Mouse (Mus musculus) CH12.LX (cell line): ENCODE data around the gene 5730522E02Rik. TPM values are rescaled to one million over a fixed set of nuclear protein-coding genes. Genes with fewer than 3 reads are reported as not detected.

Experiments
- DNase-seq: peaks from one replicate; pipeline ENCODE4 v3.0.0-alpha.2; 2013; ENCODE audit errors: extremely low read depth
- H3K27ac ChIP-seq: 2 replicates; pipeline ENCODE4 v1.5.1; 2012; ENCODE audit warnings: low read depth, mild to moderate bottlenecking, control low read depth, moderate library complexity; ENCODE audit not compliant: insufficient read depth
- H3K27me3 ChIP-seq: replicated peaks from 2 replicates; pipeline ENCODE3; 2012; ENCODE audit warnings: inconsistent platforms
- H3K36me3 ChIP-seq, 2 experiments: replicated peaks in 1 of 2; 2 replicates each; pipeline versions ENCODE3 to v1.6.1; 2012; ENCODE audit warnings: inconsistent platforms in 1 of 2, low read length in 1 of 2, mild to moderate bottlenecking in 1 of 2, mixed read lengths in 1 of 2, moderate library complexity in 1 of 2; ENCODE audit not compliant: control insufficient read depth in 1 of 2, insufficient read depth in 1 of 2
- H3K4me1 ChIP-seq, 2 experiments: 2 replicates each; pipeline ENCODE4 v1.6.1; 2012; ENCODE audit warnings: inconsistent platforms in 1 of 2, moderate library complexity in 1 of 2; ENCODE audit not compliant: insufficient read depth in 2 of 2, control insufficient read depth in 1 of 2
- H3K4me2 ChIP-seq: 2 replicates; pipeline ENCODE4 v1.6.1; 2012; ENCODE audit warnings: low read depth, mild to moderate bottlenecking, control low read depth; ENCODE audit not compliant: poor library complexity, insufficient read depth, severe bottlenecking
- H3K4me3 ChIP-seq, 3 experiments: fragments of 150-350 bp in 1 of 3; sonication (generic) in 1 of 3; replicated peaks in 1 of 3; 2 replicates each; pipeline versions ENCODE3 to v1.5.1; 2011 to 2012; ENCODE audit warnings: low read depth in 2 of 3, low read length in 2 of 3, mild to moderate bottlenecking in 2 of 3, moderate library complexity in 2 of 3, control low read depth in 1 of 3, improper control_type of control experiment in 1 of 3, inconsistent platforms in 1 of 3, mixed read lengths in 1 of 3; ENCODE audit not compliant: poor library complexity in 1 of 3
- H3K79me2 ChIP-seq: replicated peaks from 2 replicates; pipeline ENCODE4 v1.6.1; 2012; ENCODE audit warnings: mild to moderate bottlenecking, moderate library complexity; ENCODE audit not compliant: control insufficient read depth, poor library complexity, insufficient read depth, severe bottlenecking; ENCODE audit errors: extremely low read depth
- H3K9ac ChIP-seq: 2 replicates; pipeline ENCODE4 v1.6.1; 2012; ENCODE audit warnings: low read depth, mild to moderate bottlenecking, control low read depth, moderate library complexity; ENCODE audit not compliant: insufficient read depth
- H3K9me3 ChIP-seq: replicated peaks from 2 replicates; pipeline ENCODE3; 2012; ENCODE audit warnings: low read length, inconsistent platforms, mixed read lengths
- CHD1 ChIP-seq: IDR thresholded peaks from 2 replicates; pipeline ENCODE4 v1.6.1; 2012; ENCODE audit warnings: low read depth, low read length, improper control_type of control experiment, inconsistent platforms
- CHD2 ChIP-seq: IDR thresholded peaks from 2 replicates; pipeline ENCODE4 v1.6.1; 2011; ENCODE audit warnings: low read length, improper control_type of control experiment
- ELF1 ChIP-seq: IDR thresholded peaks from 2 replicates; pipeline ENCODE4 v1.6.1; 2014; ENCODE audit warnings: low read depth, mild to moderate bottlenecking, inconsistent platforms, low read length, improper control_type of control experiment
- ETS1 ChIP-seq: conservative IDR thresholded peaks from 2 replicates; pipeline ENCODE4 v1.6.1; 2012; ENCODE audit warnings: low read depth, mild to moderate bottlenecking, inconsistent platforms, low read length, improper control_type of control experiment, moderate library complexity
- IRF4 ChIP-seq: IDR thresholded peaks from 2 replicates; pipeline ENCODE4 v1.6.1; 2014; ENCODE audit warnings: low read depth, mild to moderate bottlenecking, inconsistent platforms, low read length, improper control_type of control experiment
- JUND ChIP-seq: conservative IDR thresholded peaks from 2 replicates; pipeline ENCODE4 v1.6.1; 2011; ENCODE audit warnings: low read depth, low read length, improper control_type of control experiment
- MXI1 ChIP-seq: IDR thresholded peaks from 2 replicates; pipeline ENCODE4 v1.6.1; 2011; ENCODE audit warnings: mild to moderate bottlenecking, low read depth, low read length, improper control_type of control experiment
- MYC ChIP-seq: IDR thresholded peaks from 2 replicates; pipeline ENCODE4 v1.6.1; 2011; ENCODE audit warnings: low read depth, mild to moderate bottlenecking, improper control_type of control experiment, low read length
- NRF1 ChIP-seq: IDR thresholded peaks from 2 replicates; pipeline ENCODE4 v1.6.1; 2014; ENCODE audit warnings: low read depth, mild to moderate bottlenecking, inconsistent platforms, low read length, improper control_type of control experiment, moderate library complexity
- POLR2A ChIP-seq: IDR thresholded peaks from 2 replicates; pipeline ENCODE4 v1.6.1; 2011; ENCODE audit warnings: low read depth, mild to moderate bottlenecking, improper control_type of control experiment, low read length
- RAD21 ChIP-seq: IDR thresholded peaks from 2 replicates; pipeline ENCODE4 v1.6.1; 2011; ENCODE audit warnings: low read depth, mild to moderate bottlenecking, low read length, improper control_type of control experiment, moderate library complexity
- SIN3A ChIP-seq: IDR thresholded peaks from 2 replicates; pipeline ENCODE4 v1.6.1; 2012; ENCODE audit warnings: low read length, improper control_type of control experiment, inconsistent platforms
- TBP ChIP-seq: conservative IDR thresholded peaks from 2 replicates; pipeline ENCODE4 v1.6.1; 2011; ENCODE audit warnings: low read depth, low read length, improper control_type of control experiment
- USF1 ChIP-seq: IDR thresholded peaks from 2 replicates; pipeline ENCODE4 v1.6.1; 2014; ENCODE audit warnings: low read depth, mild to moderate bottlenecking, inconsistent platforms, low read length, improper control_type of control experiment
- dilution Hi-C: fragments of 300-500 bp; cut with MboI; formaldehyde crosslinking; loops from 2 replicates; pipeline ENCODE4 v1.14.3; 2020; ENCODE audit warnings: low sequenced_read_pairs; ENCODE audit not compliant: extremely low pct_unique_long_range_greater_than_20kb, extremely low pct_ligation_motif_present
- in situ Hi-C: fragments of 300-500 bp; cut with MboI; formaldehyde crosslinking; loops from 3 replicates; pipeline ENCODE4 v1.14.3; 2019; ENCODE audit warnings: low sequenced_read_pairs, low pct_ligation_motif_present, low pct_unique_long_range_greater_than_20kb, mixed read lengths
- polyA plus RNA-seq: library from polyadenylated mRNA; unstranded; fragments of >175 nt; gene quantifications from 2 replicates; pipeline ENCODE4 v1.2.1, GENCODE M21; 2012; ENCODE audit warnings: low read depth; ENCODE audit not compliant: insufficient read length
- total RNA-seq, 2 experiments: library from RNA; depleted of rRNA; stranded (reverse); fragments of 300-350 nt in 1 of 2; fragments of >200 nt in 1 of 2; gene quantifications; 2 replicates each; pipeline ENCODE4 v1.2.3; 2012 to 2014

Gene 5730522E02Rik
- total and polyA plus RNA-seq, 3 experiments = not detected

DNA sequence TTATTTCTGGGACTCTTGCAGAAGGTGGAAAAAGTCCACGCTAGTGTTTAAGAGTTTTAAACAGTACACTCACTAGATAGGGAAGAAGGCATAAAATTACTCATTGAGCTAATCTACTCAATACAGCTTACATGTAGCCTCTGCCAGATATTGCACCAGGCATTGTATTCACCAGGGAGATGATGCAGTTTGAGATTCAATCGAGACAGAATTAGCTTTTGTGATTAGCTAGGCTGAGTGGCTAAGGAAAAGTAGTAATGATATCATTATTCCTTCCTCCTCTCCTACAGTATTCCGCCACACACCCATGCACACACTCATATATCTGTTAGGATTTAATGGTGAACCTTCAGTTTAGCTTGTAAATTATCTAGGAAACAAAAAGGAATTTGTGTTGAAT is 615.8 kb downstream of the 5730522E02Rik start:
- Histone ChIP-seq H3K4me2 (no peak overlapping the region), H3K36me3 (no peaks in the 10 kb centered on the region), H3K27me3 (no peaks in the 10 kb centered on the region), H3K27ac (no peak overlapping the region), H3K9me3 (no peaks in the 10 kb centered on the region), H3K79me2 (no peaks in the 10 kb centered on the region), H3K4me3 (no peak overlapping the region), H3K4me1 (no peaks in the 10 kb centered on the region), H3K9ac (no peak overlapping the region)
- in situ Hi-C loops = no loop called here
- no peak for TF ChIP-seq CHD1
- dilution Hi-C loops = no loop called here
- no peak for DNase-seq

DNA sequence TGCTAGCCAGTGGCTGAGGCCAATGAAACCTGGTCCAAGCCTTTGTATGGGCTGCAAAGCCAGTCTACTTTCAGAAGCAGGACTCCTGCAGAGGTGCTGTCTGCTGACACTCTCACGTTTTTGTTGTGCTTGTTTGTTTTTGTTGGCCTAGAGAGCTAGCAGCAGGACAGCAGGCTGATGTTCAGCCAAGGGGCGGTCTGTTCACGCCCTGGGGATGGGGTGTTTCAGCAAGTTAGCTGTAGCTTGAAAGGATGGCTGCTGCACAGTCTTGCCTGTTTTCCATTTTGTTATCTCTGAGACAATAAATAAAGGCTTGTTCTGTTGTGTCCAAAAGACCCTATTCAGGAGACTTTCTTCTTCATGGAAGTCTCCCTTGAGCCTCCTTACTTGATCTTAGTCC is 618.3 kb downstream of the 5730522E02Rik start:
- no peak overlapping the region for H3K4me2 ChIP-seq
- DNase-seq = no peak
- no peaks in the 10 kb centered on the region for H3K4me1 ChIP-seq
- no peak overlapping the region for H3K27ac ChIP-seq
- H3K27me3 ChIP-seq = no peaks in the 10 kb centered on the region
- H3K9me3 ChIP-seq = no peaks in the 10 kb centered on the region
- H3K36me3 ChIP-seq = no peaks in the 10 kb centered on the region
- in situ Hi-C loops = no loop called here
- no peaks in the 10 kb centered on the region for H3K79me2 ChIP-seq
- dilution Hi-C loops = no loop called here
- H3K9ac ChIP-seq = no peak overlapping the region
- no peak for TF ChIP-seq MXI1
- no peak for TF ChIP-seq CHD2
- TF ChIP-seq USF1 = no peak
- no peak for TF ChIP-seq RAD21
- TF ChIP-seq POLR2A = no peak
- no peak for TF ChIP-seq TBP
- no peak for TF ChIP-seq SIN3A
- TF ChIP-seq NRF1 = no peak
- no peak overlapping the region for H3K4me3 ChIP-seq

DNA sequence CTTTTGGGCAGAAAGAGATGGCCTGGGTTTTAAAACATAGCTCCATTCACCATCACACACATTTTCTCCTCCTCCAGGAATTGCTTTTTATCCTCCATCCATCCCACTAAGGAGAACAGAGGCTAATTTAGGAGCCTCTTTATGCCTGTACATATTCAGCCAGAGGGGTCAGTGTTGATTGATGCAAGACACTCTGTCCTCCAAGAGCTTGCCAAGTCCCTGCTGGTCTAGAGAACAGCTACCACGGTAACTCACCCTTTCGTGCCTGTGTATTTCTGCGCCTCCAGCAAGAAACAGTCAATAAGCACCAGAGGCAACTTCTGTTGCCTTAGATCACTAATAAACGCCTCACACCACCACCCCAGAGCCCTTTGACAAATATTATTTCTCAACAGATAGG is 620.3 kb downstream of the 5730522E02Rik start:
- Histone ChIP-seq H3K79me2 (no peaks in the 10 kb centered on the region), H3K4me2 (no peak overlapping the region), H3K36me3 (no peaks in the 10 kb centered on the region), H3K4me1 (no peaks in the 10 kb centered on the region), H3K9me3 (no peaks in the 10 kb centered on the region), H3K4me3 (no peak overlapping the region), H3K27ac (no peak overlapping the region), H3K9ac (no peak overlapping the region), H3K27me3 (no peaks in the 10 kb centered on the region)
- TF ChIP-seq ETS1 (no peak), MYC (no peak), ELF1 (no peak), IRF4 (no peak), JUND (no peak)
- dilution Hi-C loops = no loop called here
- in situ Hi-C loops = no loop called here
- no peak for DNase-seq
